Mouse (Mus musculus) right cerebral cortex, postnatal 25 days (tissue): ENCODE measurements around the gene Chadl.
"Not testable (repeated sequence)": the region's sequence is repeated elsewhere in the genome, so short reads cannot be mapped to it uniquely, and the experiment has no call there.

Experiments used
- DNase-seq: peaks from one replicate; pipeline ENCODE4 v3.0.0; 2022

The Chadl gene

GRCm38 (mm10) chr15:81697175-81697574 lies at the start of gene Chadl:
Gene Chadl (minus strand): TSS chr15:81697287.
- no peak for DNase-seq

- peak; percentile 74 for DNase-seq
Observed at GRCm38 (mm10) chr15:81745601-81746114, 48.6 kb upstream of the Chadl start.

GRCm38 (mm10) chr15:81744992-81745600 lies 48.0 kb upstream of the Chadl start, which contains the start of the genes Zc3h7b and Rangap1:
Gene Zc3h7b (plus strand): TSS chr15:81745057.
Gene Rangap1 (minus strand): TSS chr15:81745530.
- DNase-seq, result peak; percentile 74

GRCm38 (mm10) chr15:81742368-81742767 lies 45.3 kb upstream of the Chadl start:
- not testable (repeated sequence) for DNase-seq

- DNase-seq, result no peak
Observed at GRCm38 (mm10) chr15:81739924-81740323, 42.8 kb upstream of the Chadl start.

GRCm38 (mm10) chr15:81739296-81739695 lies 42.2 kb upstream of the Chadl start:
- no peak for DNase-seq

GRCm38 (mm10) chr15:81735075-81735474 lies 38.0 kb upstream of the Chadl start:
- no peak for DNase-seq

GRCm38 (mm10) chr15:81729792-81730635 lies 32.9 kb upstream of the Chadl start:
- peak; percentile 99 for DNase-seq

GRCm38 (mm10) chr15:81729241-81729791 lies 32.2 kb upstream of the Chadl start:
- peak; percentile 80 for DNase-seq

- DNase-seq, result no peak
Observed at GRCm38 (mm10) chr15:81725965-81726364, 28.9 kb upstream of the Chadl start.

- DNase-seq, result no peak
Observed at GRCm38 (mm10) chr15:81723653-81724052, 26.6 kb upstream of the Chadl start.

- no peak for DNase-seq
Observed at GRCm38 (mm10) chr15:81722361-81722760, 25.3 kb upstream of the Chadl start.

- DNase-seq, result no peak
Observed at GRCm38 (mm10) chr15:81719139-81719531, 22.0 kb upstream of the Chadl start.

GRCm38 (mm10) chr15:81718336-81719138 lies 21.4 kb upstream of the Chadl start:
- DNase-seq, result peak; percentile 56

- no peak for DNase-seq
Observed at GRCm38 (mm10) chr15:81713742-81714141, 16.7 kb upstream of the Chadl start.

GRCm38 (mm10) chr15:81710801-81711200 lies 13.7 kb upstream of the Chadl start:
- DNase-seq, result no peak

GRCm38 (mm10) chr15:81709686-81710085 lies 12.6 kb upstream of the Chadl start:
- no peak for DNase-seq

- DNase-seq, result no peak
Observed at GRCm38 (mm10) chr15:81708991-81709390, 11.9 kb upstream of the Chadl start.

GRCm38 (mm10) chr15:81703094-81703489 lies 6.0 kb upstream of the Chadl start:
- no peak for DNase-seq

- DNase-seq, result no peak
Observed at GRCm38 (mm10) chr15:81702306-81703093, 5.4 kb upstream of the Chadl start.

GRCm38 (mm10) chr15:81701350-81701749 lies 4.3 kb upstream of the Chadl start:
- DNase-seq, result not testable (repeated sequence)

GRCm38 (mm10) chr15:81700601-81701000 lies 3.5 kb upstream of the Chadl start:
- DNase-seq, result no peak
